Mouse (Mus musculus) testis, adult 2 months (tissue): Measurements from ENCODE around the gene H2-Eb1.

Source experiments
- CTCF ChIP-seq: fragments of 200-500 bp; IDR thresholded peaks from 2 replicates; pipeline ENCODE4 v1.5.1; 2012; ENCODE audit warnings: low read depth, mild to moderate bottlenecking, inconsistent platforms, low read length, moderate library complexity; ENCODE audit not compliant: control insufficient read depth, insufficient read depth, insufficient replicate concordance
- POLR2A ChIP-seq: fragments of 200-500 bp; IDR thresholded peaks from 2 replicates; pipeline ENCODE4 v1.6.1; 2012; ENCODE audit warnings: low read depth, mild to moderate bottlenecking, inconsistent platforms, low read length, moderate library complexity; ENCODE audit not compliant: control insufficient read depth

GRCm38 (mm10) chr17:34281836-34282235 lies 23.8 kb upstream of the H2-Eb1 start:
- no peak for TF ChIP-seq POLR2A
- TF ChIP-seq CTCF, result no peak
